Mouse (Mus musculus): Measurements from ENCODE around the gene Ino80. TPM values are rescaled to one million over a fixed set of nuclear protein-coding genes. Genes with fewer than 3 reads are reported as not detected.
A peak's percentile ranks its signal among the peaks of the same experiment; 100 is the strongest.

Gene Ino80
- polyA plus RNA-seq, 1 experiment from 2014 or later = 2.5 TPM

- Histone ChIP-seq H3K9ac (ENCODE audit: low read length) (no peak overlapping the region), H3K9me3 (replicated peaks; ENCODE audit: control insufficient read depth, low read length) (no peaks in the 10 kb centered on the region), H3K4me3 (ENCODE audit: low read length) (no peak overlapping the region), H3K27ac (ENCODE audit: low read length) (no peak overlapping the region), H3K27me3 (ENCODE audit: control insufficient read depth, insufficient read depth, low read length) (no peaks in the 10 kb centered on the region), H3K36me3 (ENCODE audit: control insufficient read depth, insufficient read depth) (no peaks in the 10 kb centered on the region), H3K4me1 (ENCODE audit: control insufficient read depth, insufficient read depth, low read length) (no peaks in the 10 kb centered on the region), H3K4me2 (ENCODE audit: low read depth, low read length) (no peak overlapping the region)
- no peak for ATAC-seq (replicated peaks; ENCODE audit: extremely low read depth, insufficient read depth, low FRiP score)
Observed at GRCm38 (mm10) chr2:119507108-119507507, 29.6 kb upstream of the Ino80 start.

- no peaks in the 10 kb centered on the region for H3K36me3 ChIP-seq (ENCODE audit: control insufficient read depth, insufficient read depth)
- H3K27ac ChIP-seq (ENCODE audit: low read length) = no peak overlapping the region
- H3K4me2 ChIP-seq (ENCODE audit: low read depth, low read length) = no peak overlapping the region
- ATAC-seq (replicated peaks; ENCODE audit: extremely low read depth, insufficient read depth, low FRiP score) = no peak
- no peaks in the 10 kb centered on the region for H3K9me3 ChIP-seq (replicated peaks; ENCODE audit: control insufficient read depth, low read length)
- H3K4me1 ChIP-seq (ENCODE audit: control insufficient read depth, insufficient read depth, low read length) = no peaks in the 10 kb centered on the region
- H3K9ac ChIP-seq (ENCODE audit: low read length) = no peak overlapping the region
- no peak overlapping the region for H3K4me3 ChIP-seq (ENCODE audit: low read length)
- 79% methylated on average over 2 of the region's 2 CpGs for WGBS
- no peaks in the 10 kb centered on the region for H3K27me3 ChIP-seq (ENCODE audit: control insufficient read depth, insufficient read depth, low read length)
Observed at GRCm38 (mm10) chr2:119500965-119501652, 23.6 kb upstream of the Ino80 start.

GRCm38 (mm10) chr2:119498859-119499258 is 21.4 kb upstream of the Ino80 start:
- H3K9me3 ChIP-seq (replicated peaks; ENCODE audit: control insufficient read depth, low read length) = no peaks in the 10 kb centered on the region
- H3K4me2 ChIP-seq (ENCODE audit: low read depth, low read length) = no peak overlapping the region
- no peaks in the 10 kb centered on the region for H3K36me3 ChIP-seq (ENCODE audit: control insufficient read depth, insufficient read depth)
- H3K27ac ChIP-seq (ENCODE audit: low read length) = no peak overlapping the region
- H3K9ac ChIP-seq (ENCODE audit: low read length) = no peak overlapping the region
- no peak overlapping the region for H3K4me3 ChIP-seq (ENCODE audit: low read length)
- H3K27me3 ChIP-seq (ENCODE audit: control insufficient read depth, insufficient read depth, low read length) = no peaks in the 10 kb centered on the region
- no peak for ATAC-seq (replicated peaks; ENCODE audit: extremely low read depth, insufficient read depth, low FRiP score)
- 65% methylated on average over 2 of the region's 2 CpGs for WGBS
- no peaks in the 10 kb centered on the region for H3K4me1 ChIP-seq (ENCODE audit: control insufficient read depth, insufficient read depth, low read length)

- ATAC-seq (replicated peaks; ENCODE audit: extremely low read depth, insufficient read depth, low FRiP score) = no peak
- no peak overlapping the region for H3K27ac ChIP-seq (ENCODE audit: low read length)
Observed at GRCm38 (mm10) chr2:119496082-119496481, 18.6 kb upstream of the Ino80 start.

GRCm38 (mm10) chr2:119491953-119492352 is 14.5 kb upstream of the Ino80 start:
- H3K27me3 ChIP-seq (ENCODE audit: control insufficient read depth, insufficient read depth, low read length) = no peaks in the 10 kb centered on the region
- no peak for ATAC-seq (replicated peaks; ENCODE audit: extremely low read depth, insufficient read depth, low FRiP score)
- no peaks in the 10 kb centered on the region for H3K36me3 ChIP-seq (ENCODE audit: control insufficient read depth, insufficient read depth)
- no peaks in the 10 kb centered on the region for H3K9me3 ChIP-seq (replicated peaks; ENCODE audit: control insufficient read depth, low read length)
- no peak overlapping the region for H3K4me3 ChIP-seq (ENCODE audit: low read length)
- no peaks in the 10 kb centered on the region for H3K4me1 ChIP-seq (ENCODE audit: control insufficient read depth, insufficient read depth, low read length)
- H3K9ac ChIP-seq (ENCODE audit: low read length) = no peak overlapping the region
- WGBS = 34% methylated on average over 5 of the region's 5 CpGs
- no peak overlapping the region for H3K4me2 ChIP-seq (ENCODE audit: low read depth, low read length)
- peak overlapping the region; percentile 35; the same call in 1 of the 2 replicates for H3K27ac ChIP-seq (ENCODE audit: low read length)

More at GRCm38 (mm10) chr2:119496082-119496481, 18.6 kb upstream of the Ino80 start:
- Histone ChIP-seq H3K27me3 (ENCODE audit: control insufficient read depth, insufficient read depth, low read length) (no peaks in the 10 kb centered on the region), H3K9ac (ENCODE audit: low read length) (no peak overlapping the region), H3K4me3 (ENCODE audit: low read length) (no peak overlapping the region), H3K4me1 (ENCODE audit: control insufficient read depth, insufficient read depth, low read length) (no peaks in the 10 kb centered on the region), H3K9me3 (replicated peaks; ENCODE audit: control insufficient read depth, low read length) (no peaks in the 10 kb centered on the region), H3K36me3 (ENCODE audit: control insufficient read depth, insufficient read depth) (no peaks in the 10 kb centered on the region), H3K4me2 (ENCODE audit: low read depth, low read length) (no peak overlapping the region)
- WGBS = 95% methylated on average over 2 of the region's 2 CpGs

GRCm38 (mm10) chr2:119486488-119486887 is 9.0 kb upstream of the Ino80 start:
- no peak for ATAC-seq (replicated peaks; ENCODE audit: extremely low read depth, insufficient read depth, low FRiP score)
- H3K9ac ChIP-seq (ENCODE audit: low read length) = no peak overlapping the region
- H3K4me2 ChIP-seq (ENCODE audit: low read depth, low read length) = no peak overlapping the region
- no peaks in the 10 kb centered on the region for H3K36me3 ChIP-seq (ENCODE audit: control insufficient read depth, insufficient read depth)
- no peaks in the 10 kb centered on the region for H3K9me3 ChIP-seq (replicated peaks; ENCODE audit: control insufficient read depth, low read length)
- no peaks in the 10 kb centered on the region for H3K27me3 ChIP-seq (ENCODE audit: control insufficient read depth, insufficient read depth, low read length)
- H3K27ac ChIP-seq (ENCODE audit: low read length) = no peak overlapping the region
- no peak overlapping the region for H3K4me3 ChIP-seq (ENCODE audit: low read length)
- H3K4me1 ChIP-seq (ENCODE audit: control insufficient read depth, insufficient read depth, low read length) = no peaks in the 10 kb centered on the region
- WGBS = 18% methylated on average over 4 of the region's 4 CpGs

GRCm38 (mm10) chr2:119482307-119482706 is 4.8 kb upstream of the Ino80 start:
- ATAC-seq (replicated peaks; ENCODE audit: extremely low read depth, insufficient read depth, low FRiP score) = no peak
- Histone ChIP-seq H3K27ac (ENCODE audit: low read length) (no peak overlapping the region), H3K27me3 (ENCODE audit: control insufficient read depth, insufficient read depth, low read length) (no peaks in the 10 kb centered on the region), H3K9ac (ENCODE audit: low read length) (no peak overlapping the region), H3K9me3 (replicated peaks; ENCODE audit: control insufficient read depth, low read length) (no peaks in the 10 kb centered on the region), H3K4me3 (ENCODE audit: low read length) (no peak overlapping the region), H3K4me1 (ENCODE audit: control insufficient read depth, insufficient read depth, low read length) (peaks cover 8% of the 10 kb centered on the region; the same call in 1 of the 2 replicates), H3K4me2 (ENCODE audit: low read depth, low read length) (no peak overlapping the region), H3K36me3 (ENCODE audit: control insufficient read depth, insufficient read depth) (no peaks in the 10 kb centered on the region)
- WGBS = 76% methylated on average over 1 of the region's 1 CpGs

GRCm38 (mm10) chr2:119478397-119478749 is 886 bp upstream of the Ino80 start:
- H3K4me2 ChIP-seq (ENCODE audit: low read depth, low read length) = peak overlapping the region; percentile 70
- 0 out of 2 replicates have a peak, but pooled peaks cover 1% of the 10 kb centered on the region for H3K36me3 ChIP-seq (ENCODE audit: control insufficient read depth, insufficient read depth)
- peaks cover 27% of the 10 kb centered on the region for H3K4me1 ChIP-seq (ENCODE audit: control insufficient read depth, insufficient read depth, low read length)
- peak overlapping the region; percentile 95 for H3K4me3 ChIP-seq (ENCODE audit: low read length)
- H3K9ac ChIP-seq (ENCODE audit: low read length) = peak overlapping the region; percentile 100
- no peaks in the 10 kb centered on the region for H3K9me3 ChIP-seq (replicated peaks; ENCODE audit: control insufficient read depth, low read length)
- H3K27me3 ChIP-seq (ENCODE audit: control insufficient read depth, insufficient read depth, low read length) = no peaks in the 10 kb centered on the region
- WGBS = 7% methylated on average over 9 of the region's 9 CpGs
- peak overlapping the region; percentile 99 for H3K27ac ChIP-seq (ENCODE audit: low read length)
- no peak for ATAC-seq (replicated peaks; ENCODE audit: extremely low read depth, insufficient read depth, low FRiP score)

GRCm38 (mm10) chr2:119476621-119477391 is 681 bp downstream of the Ino80 start:
- H3K27me3 ChIP-seq (ENCODE audit: control insufficient read depth, insufficient read depth, low read length) = no peaks in the 10 kb centered on the region
- peak overlapping the region; percentile 95 for H3K4me3 ChIP-seq (ENCODE audit: low read length)
- no peaks in the 10 kb centered on the region for H3K9me3 ChIP-seq (replicated peaks; ENCODE audit: control insufficient read depth, low read length)
- H3K4me1 ChIP-seq (ENCODE audit: control insufficient read depth, insufficient read depth, low read length) = peaks cover 28% of the 10 kb centered on the region
- H3K4me2 ChIP-seq (ENCODE audit: low read depth, low read length) = peak overlapping the region; percentile 76
- H3K36me3 ChIP-seq (ENCODE audit: control insufficient read depth, insufficient read depth) = 0 out of 2 replicates have a peak, but pooled peaks cover 2% of the 10 kb centered on the region
- WGBS = 1% methylated on average over 42 of the region's 44 CpGs
- peak overlapping the region; percentile 99 for H3K27ac ChIP-seq (ENCODE audit: low read length)
- peak overlapping the region; percentile 100 for H3K9ac ChIP-seq (ENCODE audit: low read length)
- ATAC-seq (replicated peaks; ENCODE audit: extremely low read depth, insufficient read depth, low FRiP score) = peak; percentile 70

All from heart, embryonic 16.5 days (tissue).